Mouse (Mus musculus) cerebellum, adult 2 months (tissue): ENCODE results near the gene Nos3. TPM values are rescaled to one million over a fixed set of nuclear protein-coding genes. Genes with fewer than 3 reads are reported as not detected.

Experiments
- DNase-seq, 2 experiments: peaks; one replicate each; pipeline ENCODE4 v3.0.0; 2021
- H3K27ac ChIP-seq: fragments of 200-500 bp; 2 replicates; pipeline ENCODE4 v1.5.1; 2012; ENCODE audit warnings: low read length, control low read depth, inconsistent platforms; ENCODE audit not compliant: insufficient read depth
- H3K27me3 ChIP-seq: fragments of 200-500 bp; 2 replicates; pipeline ENCODE4 v1.6.1; 2012; ENCODE audit warnings: inconsistent platforms, mild to moderate bottlenecking, low read length, moderate library complexity; ENCODE audit not compliant: control insufficient read depth, insufficient read depth
- H3K4me1 ChIP-seq: fragments of 200-500 bp; 2 replicates; pipeline ENCODE4 v1.6.1; 2011; ENCODE audit warnings: low read length; ENCODE audit not compliant: control insufficient read depth, insufficient read depth
- H3K4me3 ChIP-seq: fragments of 200-500 bp; replicated peaks from 2 replicates; pipeline ENCODE3; 2011; ENCODE audit warnings: mild to moderate bottlenecking, low read depth, low read length, control low read depth; ENCODE audit not compliant: insufficient read depth
- CTCF ChIP-seq: fragments of 200-500 bp; IDR thresholded peaks from 2 replicates; pipeline ENCODE4 v1.5.1; 2011; ENCODE audit warnings: low read depth, mild to moderate bottlenecking, control low read depth, low read length, moderate library complexity, borderline replicate concordance; ENCODE audit not compliant: insufficient read depth
- POLR2A ChIP-seq: fragments of 200-500 bp; IDR thresholded peaks from 2 replicates; pipeline ENCODE4 v1.6.1; 2011; ENCODE audit warnings: low read length, control low read depth, borderline replicate concordance; ENCODE audit not compliant: insufficient read depth
- WGBS: fragments of 180-500 bp; shearing (Covaris S2); methylation state at CpG from one replicate; pipeline ENCODE4 v1.1.7; 2018; 5-methylcytosine and 5-hydroxymethylcytosine counted together
- polyA plus RNA-seq: library from polyadenylated mRNA; depleted of rRNA; stranded (reverse); fragments of >200 nt; gene quantifications from 2 replicates; pipeline ENCODE4 v1.2.3, GENCODE M21; 2012

The Nos3 gene
- polyA plus RNA-seq, 1 experiment: 8.6 TPM

GRCm38 (mm10) chr5:24356764-24357163 is 7.8 kb upstream of the Nos3 start:
- no peak for TF ChIP-seq CTCF
- no peak for TF ChIP-seq POLR2A
- WGBS: 35% methylated on average over 4 of the region's 4 CpGs
- DNase-seq: no peak
- Histone ChIP-seq H3K27me3 (no peaks in the 10 kb centered on the region), H3K4me1 (0 out of 2 replicates have a peak, but pooled peaks cover 3% of the 10 kb centered on the region), H3K27ac (no peak overlapping the region), H3K4me3 (no peak overlapping the region)

- Histone ChIP-seq H3K27ac (no peak overlapping the region), H3K4me3 (no peak overlapping the region), H3K27me3 (no peaks in the 10 kb centered on the region), H3K4me1 (0 out of 2 replicates have a peak, but pooled peaks cover 3% of the 10 kb centered on the region)
- peak in 1 of 2 experiments; percentile 22 for DNase-seq
- 32% methylated on average over 7 of the region's 7 CpGs for WGBS
- TF ChIP-seq CTCF (peak; percentile 22; the same call in 1 of the 2 replicates), POLR2A (no peak)
Measured at GRCm38 (mm10) chr5:24357461-24357860, 7.1 kb upstream of the Nos3 start.

- H3K4me3 ChIP-seq: no peak overlapping the region
- WGBS: 4% methylated on average over 7 of the region's 7 CpGs
- H3K27me3 ChIP-seq: no peaks in the 10 kb centered on the region
- no peak overlapping the region for H3K27ac ChIP-seq
- 0 out of 2 replicates have a peak, but pooled peaks cover 3% of the 10 kb centered on the region for H3K4me1 ChIP-seq
- TF ChIP-seq POLR2A (no peak), CTCF (peak; percentile 93)
- DNase-seq: peak; percentile 80 to 88
Measured at GRCm38 (mm10) chr5:24360792-24361454, 3.7 kb upstream of the Nos3 start.

- TF ChIP-seq POLR2A (no peak), CTCF (no peak)
- Histone ChIP-seq H3K27me3 (no peaks in the 10 kb centered on the region), H3K27ac (no peak overlapping the region), H3K4me1 (no peaks in the 10 kb centered on the region), H3K4me3 (no peak overlapping the region)
- DNase-seq: no peak
- WGBS: 79% methylated on average over 2 of the region's 2 CpGs
Measured at GRCm38 (mm10) chr5:24363467-24363866, 1.1 kb upstream of the Nos3 start.

- no peaks in the 10 kb centered on the region for H3K27me3 ChIP-seq
- no peaks in the 10 kb centered on the region for H3K4me1 ChIP-seq
- H3K27ac ChIP-seq: no peak overlapping the region
- TF ChIP-seq POLR2A (no peak), CTCF (no peak)
- WGBS: 74% methylated on average over 3 of the region's 3 CpGs
- no peak overlapping the region for H3K4me3 ChIP-seq
- no peak for DNase-seq
Measured at GRCm38 (mm10) chr5:24364061-24364460, 549 bp upstream of the Nos3 start.

GRCm38 (mm10) chr5:24364963-24365362 is 353 bp downstream of the Nos3 start:
- TF ChIP-seq CTCF (no peak), POLR2A (no peak)

GRCm38 (mm10) chr5:24365528-24365927 is 918 bp downstream of the Nos3 start:
- Histone ChIP-seq H3K27me3 (no peaks in the 10 kb centered on the region), H3K4me3 (no peak overlapping the region), H3K4me1 (no peaks in the 10 kb centered on the region; the same call in 1 of the 2 replicates), H3K27ac (no peak overlapping the region)
- 57% methylated on average over 5 of the region's 5 CpGs for WGBS
- TF ChIP-seq CTCF: no peak
- no peak for TF ChIP-seq POLR2A
- DNase-seq: no peak

More at GRCm38 (mm10) chr5:24364963-24365362, 353 bp downstream of the Nos3 start:
- H3K27ac ChIP-seq: no peak overlapping the region
- 70% methylated on average over 10 of the region's 10 CpGs for WGBS
- H3K27me3 ChIP-seq: no peaks in the 10 kb centered on the region
- H3K4me3 ChIP-seq: no peak overlapping the region
- no peak for DNase-seq
- H3K4me1 ChIP-seq: no peaks in the 10 kb centered on the region; the same call in 1 of the 2 replicates

GRCm38 (mm10) chr5:24366426-24366825 is 1.8 kb downstream of the Nos3 start:
- WGBS: 84% methylated on average over 9 of the region's 9 CpGs
- TF ChIP-seq CTCF (no peak), POLR2A (no peak)
- no peaks in the 10 kb centered on the region for H3K27me3 ChIP-seq
- H3K27ac ChIP-seq: no peak overlapping the region
- DNase-seq: no peak
- H3K4me3 ChIP-seq: no peak overlapping the region
- no peaks in the 10 kb centered on the region; the same call in 1 of the 2 replicates for H3K4me1 ChIP-seq
